Mouse (Mus musculus) heart, adult 18-20 months (tissue): Measurements from ENCODE around the gene Slc9a5. TPM values are rescaled to one million over a fixed set of nuclear protein-coding genes. Genes with fewer than 3 reads are reported as not detected.

Source experiments
- DNase-seq, 2 experiments: peaks; one replicate each; pipeline ENCODE4 v3.0.0; 2021 to 2022; ENCODE audit warnings: mixed read lengths in 1 of 2
- microRNA-seq, 2 experiments: library from miRNA; unstranded; fragments of <30 nt; microRNA quantifications; one replicate each; pipeline ENCODE4 v1.2.0; 2022
- total RNA-seq, 2 experiments: library from RNA; stranded (reverse); gene quantifications; 2 replicates each; pipeline ENCODE4 v1.2.3; 2021

Slc9a5 gene
- total RNA-seq, 2 experiments from 2014 or later = 0.37 to 0.39 TPM

DNA sequence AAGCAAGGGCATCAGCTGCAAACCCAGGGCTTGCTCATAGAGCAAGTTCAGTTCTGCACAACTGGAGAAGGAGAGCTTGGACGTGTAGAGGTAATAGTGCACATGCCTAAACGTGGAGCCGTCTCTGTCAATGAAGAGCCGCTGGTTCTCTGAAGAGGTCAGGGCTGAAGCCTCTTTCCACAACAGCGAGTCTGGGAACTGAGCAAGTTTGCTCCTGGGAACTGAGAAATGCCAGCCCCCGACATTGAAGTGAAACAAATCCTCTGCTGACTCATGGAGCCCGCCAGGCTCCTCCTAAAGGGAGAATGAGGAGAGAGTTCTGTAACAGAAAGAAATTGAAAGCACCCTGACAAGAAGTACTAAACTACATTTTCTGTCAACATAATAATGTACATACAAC lies 59.7 kb downstream of the Slc9a5 start:
- DNase-seq = no peak

DNA sequence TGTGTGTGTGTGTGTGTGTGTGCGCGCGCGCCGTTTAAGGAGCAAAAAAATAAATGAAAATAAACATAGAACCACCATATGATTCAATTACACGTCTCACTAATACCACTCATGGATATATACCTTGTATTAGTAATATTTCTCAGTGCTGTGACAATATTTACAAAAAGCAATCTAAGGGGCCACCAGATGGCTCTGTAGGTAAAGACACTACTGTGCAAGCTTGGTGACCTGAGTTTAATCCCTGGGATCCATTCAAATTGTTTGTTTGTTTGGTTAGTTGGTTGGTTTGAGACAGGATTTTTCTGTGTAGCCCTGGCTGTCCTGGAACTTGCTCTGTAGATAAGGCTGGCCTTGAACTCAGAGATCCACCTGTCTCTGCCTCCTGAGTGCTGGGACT lies 61.3 kb downstream of the Slc9a5 start:
- DNase-seq = no peak

DNA sequence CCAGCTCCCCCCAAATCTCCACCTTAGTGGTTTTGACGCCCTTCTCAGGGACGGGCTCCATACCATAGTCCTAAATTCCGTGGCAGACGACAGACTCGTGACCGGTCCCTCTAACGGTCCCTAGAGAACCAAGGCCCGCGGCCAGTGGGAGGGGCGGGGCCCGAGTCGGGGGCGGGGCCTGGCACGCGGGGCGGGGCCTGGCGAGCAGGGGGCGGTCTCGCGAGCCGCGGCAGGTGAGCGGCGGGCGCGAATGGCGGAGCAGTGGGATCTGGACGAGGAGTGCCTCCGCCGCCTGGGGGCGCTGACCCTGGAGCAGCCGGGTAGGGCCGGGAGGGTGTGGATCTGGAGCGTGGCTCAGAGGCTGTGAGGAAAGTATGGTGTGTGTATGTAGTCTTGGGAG lies 64.7 kb downstream of the Slc9a5 start, which contains the start of the genes Kctd19 and Lrrc36:
Gene Kctd19 (minus strand): TSS at position 112 of the 400 bp plus-strand sequence.
Gene Lrrc36 (plus strand): TSS at position 181 of the 400 bp plus-strand sequence.
- peak; percentile 59 to 75 for DNase-seq

GRCm38 (mm10) chr8:105418992-105419391 lies 70.3 kb downstream of the Slc9a5 start:
- no peak for DNase-seq

Small RNA genes within 50 kb of the gene (microRNA-seq; reads per million reads assigned to microRNA genes)
- gene Gm27320 (0 reads per million in 2 experiments), gene Mir328 (2,157 to 3,272 reads per million in 2 experiments)

Other genes starting within 250 kb of the Slc9a5 start
- gene Ces4a, start 217.0 kb upstream of the Slc9a5 start, total RNA-seq = not detected
- gene Cbfb, start 178.2 kb upstream of the Slc9a5 start, total RNA-seq = 10 to 100 TPM; 19.6 to 21.7 TPM
- gene D230025D16Rik, start 123.7 kb upstream of the Slc9a5 start, total RNA-seq = 10 to 100 TPM; 18.1 to 19.4 TPM
- gene B3gnt9, start 93.7 kb upstream of the Slc9a5 start, total RNA-seq = 1 to 10 TPM; 3.3 TPM
- 1 to 10 TPM; 4.9 to 5.8 TPM for gene Tradd, start 84.2 kb upstream of the Slc9a5 start, total RNA-seq
- gene Fbxl8, start 84.2 kb upstream of the Slc9a5 start, total RNA-seq = 1 to 10 TPM; 2.9 to 3.0 TPM
- gene Hsf4, start 79.0 kb upstream of the Slc9a5 start, total RNA-seq = 1 to 10 TPM; 4.6 to 4.7 TPM
- gene Nol3, start 72.7 kb upstream of the Slc9a5 start, total RNA-seq = 10 to 100 TPM; 22.1 to 25.7 TPM
- 1 to 10 TPM; 1.1 to 1.6 TPM for gene 4931428F04Rik, start 59.0 kb upstream of the Slc9a5 start, total RNA-seq
- 1 to 10 TPM; 2.9 to 3.0 TPM for gene Exoc3l, start 52.7 kb upstream of the Slc9a5 start, total RNA-seq
- gene E2f4, start 51.2 kb upstream of the Slc9a5 start, total RNA-seq = 10 to 100 TPM; 21.6 TPM
- gene Elmo3, start 43.2 kb upstream of the Slc9a5 start, total RNA-seq = 1 to 10 TPM in 1 of 2 experiments, under 1 TPM in 1; 0.60 to 1.6 TPM
- gene Lrrc29, start 22.6 kb upstream of the Slc9a5 start, total RNA-seq = under 1 TPM; 0.59 to 0.60 TPM
- gene Tmem208, start 22.5 kb upstream of the Slc9a5 start, total RNA-seq = 10 to 100 TPM; 24.3 to 26.6 TPM
- 1 to 10 TPM; 4.5 to 5.2 TPM for gene Fhod1, start 890 bp upstream of the Slc9a5 start, total RNA-seq
- not detected for gene Plekhg4, start 24.4 kb downstream of the Slc9a5 start, total RNA-seq
- gene Kctd19, start 64.7 kb downstream of the Slc9a5 start, total RNA-seq = not detected
- under 1 TPM; 0.27 to 0.64 TPM for gene Lrrc36, start 64.7 kb downstream of the Slc9a5 start, total RNA-seq
- 10 to 100 TPM; 38.0 to 41.4 TPM for gene Tppp3, start 122.7 kb downstream of the Slc9a5 start, total RNA-seq
- gene Zdhhc1, start 148.1 kb downstream of the Slc9a5 start, total RNA-seq = 10 to 100 TPM; 12.5 to 14.2 TPM
- under 1 TPM; 0.21 to 0.22 TPM for gene Hsd11b2, start 169.9 kb downstream of the Slc9a5 start, total RNA-seq
- 10 to 100 TPM; 50.4 to 53.2 TPM for gene Atp6v0d1, start 217.2 kb downstream of the Slc9a5 start, total RNA-seq